Mouse (Mus musculus) hindbrain, embryonic 15.5 days (tissue): Measurements from ENCODE around the gene Hadh. TPM values are rescaled to one million over a fixed set of nuclear protein-coding genes. Genes with fewer than 3 reads are reported as not detected.

Experiments used
- ATAC-seq: fragments of 200-750 bp; cut with Nextera tagmentation; 2 replicates; pipeline ENCODE4 v1.8.0; 2017; ENCODE audit warnings: low read depth, moderate number of reproducible peaks, moderate TSS enrichment; ENCODE audit not compliant: low FRiP score
- H3K27ac ChIP-seq: fragments of 300-500 bp; sonication (generic); replicated peaks from 2 replicates; pipeline ENCODE4 v1.5.1; 2015; ENCODE audit warnings: mild to moderate bottlenecking, inconsistent platforms
- H3K27me3 ChIP-seq: fragments of 300-500 bp; sonication (generic); 2 replicates; pipeline ENCODE4 v1.6.1; 2015; ENCODE audit warnings: control low read depth, inconsistent platforms
- H3K36me3 ChIP-seq: fragments of 300-500 bp; sonication (generic); 2 replicates; pipeline ENCODE4 v1.6.1; 2015; ENCODE audit warnings: control low read depth, inconsistent platforms
- H3K4me1 ChIP-seq: fragments of 300-500 bp; sonication (generic); replicated peaks from 2 replicates; pipeline ENCODE4 v1.6.1; 2015; ENCODE audit warnings: control low read depth, inconsistent platforms
- H3K4me2 ChIP-seq: fragments of 300-500 bp; sonication (generic); 2 replicates; pipeline ENCODE4 v1.6.1; 2015; ENCODE audit warnings: moderate library complexity, mild to moderate bottlenecking, inconsistent platforms
- H3K4me3 ChIP-seq: fragments of 300-500 bp; sonication (generic); 2 replicates; pipeline ENCODE4 v1.5.1; 2015; ENCODE audit warnings: mild to moderate bottlenecking, inconsistent platforms
- H3K9ac ChIP-seq: fragments of 300-500 bp; sonication (generic); 2 replicates; pipeline ENCODE4 v1.6.1; 2015; ENCODE audit warnings: inconsistent platforms
- H3K9me3 ChIP-seq: fragments of 300-500 bp; sonication (generic); 2 replicates; pipeline ENCODE4 v1.6.1; 2016; ENCODE audit warnings: control low read depth, inconsistent platforms
- WGBS: fragments of 180-500 bp; shearing (Covaris S2); methylation state at CpG from one replicate; pipeline ENCODE4 v1.1.7; 2015; 5-methylcytosine and 5-hydroxymethylcytosine counted together
- polyA plus RNA-seq: library from polyadenylated mRNA; unstranded; fragments of >200 nt; fragmentation: Nextera tagmentation; extraction: Ambion mirVana; gene quantifications from 2 replicates; pipeline ENCODE4 v1.2.1, GENCODE M21; 2015

Gene Hadh
- polyA plus RNA-seq, 1 experiment from 2014 or later: 26.9 TPM

- Histone ChIP-seq H3K36me3 (no peaks in the 10 kb centered on the region), H3K4me3 (no peak overlapping the region), H3K9me3 (no peaks in the 10 kb centered on the region), H3K4me1 (no peaks in the 10 kb centered on the region), H3K4me2 (no peak overlapping the region), H3K27me3 (no peaks in the 10 kb centered on the region), H3K9ac (no peak overlapping the region), H3K27ac (no peak overlapping the region)
- 52% methylated on average over 13 of the region's 13 CpGs for WGBS
- ATAC-seq: no peak
Measured at GRCm38 (mm10) chr3:131208265-131208891, 63.5 kb downstream of the Hadh start.

GRCm38 (mm10) chr3:131207846-131208245 is 64.1 kb downstream of the Hadh start:
- Histone ChIP-seq H3K27me3 (no peaks in the 10 kb centered on the region), H3K27ac (no peak overlapping the region), H3K4me1 (no peaks in the 10 kb centered on the region), H3K4me3 (no peak overlapping the region), H3K4me2 (no peak overlapping the region), H3K9ac (no peak overlapping the region), H3K9me3 (no peaks in the 10 kb centered on the region), H3K36me3 (no peaks in the 10 kb centered on the region)
- 73% methylated on average over 5 of the region's 5 CpGs for WGBS
- no peak for ATAC-seq

DNA sequence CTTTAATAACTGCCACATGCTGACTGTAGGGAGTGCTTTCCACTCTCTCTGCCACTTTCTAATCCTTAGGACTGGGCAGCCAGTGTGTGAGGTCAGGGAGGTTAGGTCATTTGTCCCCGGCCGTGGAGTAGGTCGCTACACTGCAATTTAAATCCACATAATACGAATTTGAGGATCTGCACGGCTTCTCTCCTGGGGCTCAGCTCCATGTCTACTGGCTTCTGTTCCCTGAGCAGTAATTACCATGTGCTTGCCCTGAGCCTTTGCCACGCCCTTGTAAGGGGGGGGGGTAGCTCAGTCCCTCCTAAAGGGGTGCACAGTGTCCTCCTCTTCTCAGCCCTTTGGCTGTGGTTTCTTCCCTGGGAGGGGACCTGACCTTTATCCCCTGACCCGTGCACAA is 69.6 kb downstream of the Hadh start:
- H3K4me1 ChIP-seq: no peaks in the 10 kb centered on the region
- H3K9ac ChIP-seq: no peak overlapping the region
- H3K4me2 ChIP-seq: no peak overlapping the region
- ATAC-seq: no peak
- 50% methylated on average over 7 of the region's 7 CpGs for WGBS
- H3K27me3 ChIP-seq: no peaks in the 10 kb centered on the region
- no peaks in the 10 kb centered on the region for H3K36me3 ChIP-seq
- H3K27ac ChIP-seq: no peak overlapping the region
- H3K4me3 ChIP-seq: no peak overlapping the region
- no peaks in the 10 kb centered on the region for H3K9me3 ChIP-seq

GRCm38 (mm10) chr3:131199590-131200288 is 72.2 kb downstream of the Hadh start:
- no peak for ATAC-seq
- 82% methylated on average over 20 of the region's 20 CpGs for WGBS
- no peak overlapping the region for H3K4me2 ChIP-seq

DNA sequence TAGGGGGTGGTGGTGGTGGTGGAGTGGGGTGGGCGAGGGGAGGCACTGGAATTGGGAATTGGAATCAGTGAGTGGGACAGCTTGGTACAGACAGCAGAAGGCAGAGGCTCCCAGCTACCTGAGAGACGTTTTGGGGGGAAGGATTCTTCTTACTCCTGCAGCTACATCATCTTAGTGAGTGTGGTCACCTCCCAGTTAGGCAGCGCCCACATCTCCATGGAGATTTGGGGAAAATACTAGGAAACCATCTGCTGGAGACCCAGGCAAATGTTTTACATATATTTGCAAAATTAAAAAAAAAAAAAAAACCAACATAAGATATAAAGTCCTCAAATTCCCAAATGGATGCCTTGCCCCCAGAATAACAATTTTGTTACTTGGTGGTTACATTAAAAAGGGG is 72.9 kb downstream of the Hadh start:
- no peak overlapping the region for H3K9ac ChIP-seq
- H3K4me2 ChIP-seq: no peak overlapping the region
- ATAC-seq: no peak
- no peak overlapping the region for H3K27ac ChIP-seq
- 80% methylated on average over 3 of the region's 3 CpGs for WGBS
- no peaks in the 10 kb centered on the region for H3K27me3 ChIP-seq
- H3K4me1 ChIP-seq: no peaks in the 10 kb centered on the region
- no peak overlapping the region for H3K4me3 ChIP-seq
- H3K9me3 ChIP-seq: no peaks in the 10 kb centered on the region
- no peaks in the 10 kb centered on the region for H3K36me3 ChIP-seq

More at GRCm38 (mm10) chr3:131199590-131200288, 72.2 kb downstream of the Hadh start:
- no peaks in the 10 kb centered on the region for H3K4me1 ChIP-seq
- H3K27ac ChIP-seq: no peak overlapping the region
- no peaks in the 10 kb centered on the region for H3K27me3 ChIP-seq
- no peak overlapping the region for H3K9ac ChIP-seq
- H3K9me3 ChIP-seq: no peaks in the 10 kb centered on the region
- no peaks in the 10 kb centered on the region for H3K36me3 ChIP-seq
- H3K4me3 ChIP-seq: no peak overlapping the region

GRCm38 (mm10) chr3:131196507-131197019 is 75.3 kb downstream of the Hadh start:
- WGBS: 82% methylated on average over 8 of the region's 8 CpGs
- Histone ChIP-seq H3K4me1 (no peaks in the 10 kb centered on the region), H3K4me3 (no peak overlapping the region), H3K36me3 (no peaks in the 10 kb centered on the region), H3K4me2 (no peak overlapping the region), H3K27me3 (no peaks in the 10 kb centered on the region), H3K9ac (no peak overlapping the region), H3K27ac (no peak overlapping the region), H3K9me3 (no peaks in the 10 kb centered on the region)
- no peak for ATAC-seq

GRCm38 (mm10) chr3:131196050-131196449 is 75.9 kb downstream of the Hadh start:
- no peak overlapping the region for H3K27ac ChIP-seq
- no peaks in the 10 kb centered on the region for H3K9me3 ChIP-seq
- H3K9ac ChIP-seq: no peak overlapping the region
- no peak overlapping the region for H3K4me3 ChIP-seq
- no peak for ATAC-seq
- no peaks in the 10 kb centered on the region for H3K27me3 ChIP-seq
- no peaks in the 10 kb centered on the region for H3K36me3 ChIP-seq
- H3K4me2 ChIP-seq: no peak overlapping the region
- H3K4me1 ChIP-seq: no peaks in the 10 kb centered on the region
- WGBS: 64% methylated on average over 10 of the region's 10 CpGs

GRCm38 (mm10) chr3:131191454-131191853 is 80.4 kb downstream of the Hadh start:
- Histone ChIP-seq H3K9me3 (no peaks in the 10 kb centered on the region), H3K4me1 (no peaks in the 10 kb centered on the region), H3K9ac (no peak overlapping the region), H3K27ac (no peak overlapping the region), H3K27me3 (no peaks in the 10 kb centered on the region), H3K4me2 (no peak overlapping the region), H3K4me3 (no peak overlapping the region), H3K36me3 (no peaks in the 10 kb centered on the region)
- ATAC-seq: 0 out of 2 replicates have a peak, but pooled peaks have one; percentile 58
- WGBS: 75% methylated on average over 7 of the region's 7 CpGs

DNA sequence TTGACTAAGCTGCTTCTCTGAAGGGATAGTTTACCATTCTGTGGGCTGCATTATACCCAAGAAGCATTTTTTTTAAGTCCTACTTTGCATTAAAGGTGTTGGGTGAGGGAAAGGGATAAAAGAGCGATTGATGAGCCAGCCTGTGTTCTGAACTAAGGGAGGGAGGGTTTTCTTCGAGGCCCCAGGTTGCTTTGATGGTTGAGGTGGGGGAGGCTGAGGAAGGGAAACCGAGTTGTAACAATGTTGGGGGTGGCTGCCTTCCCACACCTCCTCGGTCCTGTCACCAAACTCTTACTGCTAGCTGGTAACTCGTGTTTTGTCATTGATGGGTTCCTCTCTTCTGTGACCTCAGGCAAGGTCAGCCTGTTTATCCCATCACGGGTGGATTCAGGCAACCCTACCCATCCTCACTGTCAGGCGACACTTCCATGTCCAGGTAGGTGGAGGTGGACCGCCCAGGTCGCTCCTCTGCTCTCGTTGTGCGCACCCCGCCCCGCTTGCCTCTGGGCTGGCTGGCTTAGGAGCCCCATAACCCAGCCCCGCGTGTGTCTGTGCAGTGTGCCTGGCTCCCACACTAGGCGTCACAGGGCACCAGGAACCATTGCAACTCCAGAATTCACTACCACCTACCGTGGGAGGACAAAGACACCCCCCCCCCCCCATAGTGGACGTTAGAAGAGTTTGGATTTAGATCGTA is 81.1 kb downstream of the Hadh start:
- 82% methylated on average over 19 of the region's 19 CpGs for WGBS
- no peak for ATAC-seq
- Histone ChIP-seq H3K9me3 (no peaks in the 10 kb centered on the region), H3K27me3 (no peaks in the 10 kb centered on the region), H3K36me3 (no peaks in the 10 kb centered on the region), H3K4me1 (no peaks in the 10 kb centered on the region), H3K4me3 (no peak overlapping the region), H3K4me2 (no peak overlapping the region), H3K9ac (no peak overlapping the region), H3K27ac (no peak overlapping the region)

DNA sequence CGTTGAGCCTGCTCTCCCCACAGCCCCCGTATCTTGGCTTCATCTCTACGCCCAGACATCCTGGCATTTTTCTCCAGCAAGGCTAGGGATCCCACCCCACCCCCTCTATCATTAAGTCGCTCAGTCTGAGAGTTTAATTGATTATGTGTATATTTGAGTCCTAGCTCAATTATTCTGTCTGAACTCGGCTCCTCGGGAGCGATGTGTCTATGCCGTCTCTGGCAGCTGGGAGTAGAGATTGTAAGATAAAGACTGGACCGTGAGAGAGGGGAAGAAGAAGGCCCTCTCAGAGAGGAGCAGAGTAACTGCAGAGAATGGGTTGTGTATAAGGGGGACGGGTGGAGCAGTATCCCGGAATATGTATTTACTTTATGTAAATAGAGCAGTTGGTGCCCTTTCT is 81.7 kb downstream of the Hadh start:
- ATAC-seq: peak; percentile 23; the same call in 1 of the 2 replicates
- Histone ChIP-seq H3K9me3 (no peaks in the 10 kb centered on the region), H3K36me3 (no peaks in the 10 kb centered on the region), H3K27me3 (no peaks in the 10 kb centered on the region), H3K4me3 (no peak overlapping the region), H3K4me2 (no peak overlapping the region), H3K4me1 (no peaks in the 10 kb centered on the region), H3K9ac (no peak overlapping the region), H3K27ac (no peak overlapping the region)
- 65% methylated on average over 11 of the region's 11 CpGs for whole genome bisulfite sequencing

DNA sequence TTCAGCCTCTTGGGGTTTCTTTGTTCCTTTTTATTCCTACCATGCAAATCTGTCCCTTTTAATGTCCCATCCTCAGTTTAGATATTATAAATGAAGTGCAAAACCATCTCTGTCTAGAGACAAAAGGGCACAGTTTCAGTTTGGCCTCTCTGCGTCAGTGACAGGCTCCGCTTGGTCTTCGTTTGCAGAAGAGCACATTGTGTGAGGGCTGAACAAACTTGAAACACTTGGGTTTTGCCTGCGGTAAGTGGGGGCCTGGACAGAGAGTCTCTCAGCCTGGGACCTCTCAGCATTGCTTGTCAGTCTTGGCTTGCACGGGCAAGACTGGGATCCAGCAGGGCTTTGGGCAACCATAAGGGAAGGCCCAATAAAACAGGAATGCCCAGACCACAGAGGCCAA is 85.7 kb downstream of the Hadh start:
- Histone ChIP-seq H3K9ac (no peak overlapping the region), H3K36me3 (no peaks in the 10 kb centered on the region), H3K4me2 (no peak overlapping the region), H3K9me3 (no peaks in the 10 kb centered on the region), H3K27ac (no peak overlapping the region), H3K27me3 (no peaks in the 10 kb centered on the region), H3K4me3 (no peak overlapping the region), H3K4me1 (peaks cover 7% of the 10 kb centered on the region; the same call in 1 of the 2 replicates)
- WGBS: 79% methylated on average over 5 of the region's 5 CpGs
- no peak for ATAC-seq
